Mouse (Mus musculus) left cerebral cortex, adult 18-20 months (tissue): Measurements from ENCODE around the gene Pde9a. TPM values are rescaled to one million over a fixed set of nuclear protein-coding genes. Genes with fewer than 3 reads are reported as not detected.

Experiments used
- DNase-seq, 2 experiments: peaks; one replicate each; pipeline ENCODE4 v3.0.0; 2021 to 2022; ENCODE audit warnings: low spot score in 2 of 2, mixed read lengths in 1 of 2
- total RNA-seq, 2 experiments: library from RNA; stranded (reverse); gene quantifications; 2 replicates each; pipeline ENCODE4 v1.2.3; 2021

The Pde9a gene
- total RNA-seq, 2 experiments from 2014 or later: 21.2 to 22.4 TPM

GRCm38 (mm10) chr17:31384968-31385627 is 912 bp upstream of the Pde9a start:
- no peak for DNase-seq

- DNase-seq: no peak
Observed at GRCm38 (mm10) chr17:31386766-31387275, 811 bp downstream of the Pde9a start.

GRCm38 (mm10) chr17:31389432-31390050 is 3.5 kb downstream of the Pde9a start:
- no peak for DNase-seq

DNA sequence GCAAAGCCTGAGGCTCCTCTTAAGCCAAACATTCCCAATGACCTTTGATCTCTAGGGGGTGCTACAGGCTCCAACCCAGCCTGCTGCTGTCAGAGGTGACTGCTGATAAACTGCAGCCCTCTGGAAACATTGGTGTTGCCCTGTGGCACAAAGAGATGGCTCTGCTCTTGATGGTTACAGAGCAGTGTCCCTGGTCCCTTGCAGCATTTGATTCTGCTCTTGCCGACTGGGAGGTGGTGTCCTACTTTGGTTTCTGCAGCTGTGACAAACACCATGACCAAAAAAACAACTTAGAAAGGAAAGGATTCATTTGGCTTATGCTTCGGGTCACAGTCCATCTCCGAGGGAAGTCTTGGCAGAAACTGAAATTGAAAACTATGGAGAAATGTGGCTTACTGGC is 5.5 kb downstream of the Pde9a start:
- no peak for DNase-seq

DNA sequence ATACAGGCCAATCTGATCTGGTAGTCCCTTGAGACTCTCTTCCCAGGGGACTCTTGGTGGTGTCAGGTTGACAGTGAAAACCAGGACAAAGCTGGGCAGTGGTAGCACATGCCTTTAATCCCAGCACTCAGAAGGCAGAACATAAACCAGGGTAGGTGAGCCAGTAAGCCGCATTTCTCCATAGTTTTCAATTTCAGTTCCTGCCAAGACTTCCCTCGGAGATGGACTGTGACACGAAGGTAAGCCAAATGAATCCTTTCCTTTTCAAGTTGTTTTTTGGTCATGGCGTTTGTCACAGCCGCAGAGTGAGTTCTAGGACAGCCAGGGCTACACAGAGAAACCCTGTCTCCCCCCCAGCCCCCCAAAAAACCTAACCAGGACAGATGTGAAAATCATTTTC is 6.0 kb downstream of the Pde9a start:
- DNase-seq: no peak

DNA sequence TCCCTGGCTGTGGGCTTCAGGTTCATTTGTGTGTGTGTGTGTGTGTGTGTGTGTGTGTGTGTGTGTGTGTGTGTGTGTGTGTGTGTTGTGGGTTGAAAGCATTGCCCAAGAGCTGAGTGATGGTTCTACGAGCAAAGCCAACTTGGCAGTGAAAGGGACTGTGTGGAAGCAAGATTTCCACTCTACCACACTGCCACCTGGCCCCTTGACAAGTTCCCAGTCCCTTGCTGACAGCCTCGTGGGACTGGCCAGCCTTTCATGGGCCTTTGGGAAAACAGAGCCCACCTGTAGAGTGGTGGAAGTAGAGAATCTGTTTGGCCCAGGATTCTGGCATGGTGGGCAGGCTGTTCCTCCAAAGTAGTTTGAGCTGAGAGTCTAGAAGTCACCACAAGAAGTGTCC is 7.8 kb downstream of the Pde9a start:
- no peak for DNase-seq

DNA sequence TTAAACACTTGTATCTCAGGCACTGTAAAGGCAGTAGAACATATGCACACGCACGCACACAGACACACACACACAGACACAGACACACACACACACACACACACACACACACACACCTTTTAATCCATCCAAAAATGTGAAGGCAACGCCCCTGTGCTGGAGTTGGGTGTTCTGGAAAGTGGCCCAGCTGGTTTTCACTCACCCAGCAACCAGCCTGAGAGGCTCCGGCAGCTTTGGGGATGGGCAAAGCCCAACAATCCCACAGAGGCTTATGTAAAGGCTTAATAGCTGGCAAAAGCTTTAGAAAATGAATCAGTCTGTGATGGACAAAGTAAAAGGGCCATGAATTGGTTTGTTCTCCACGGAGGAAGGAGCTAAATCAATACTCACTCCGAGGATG is 14.3 kb downstream of the Pde9a start:
- DNase-seq: peak in 1 of 2 experiments; percentile 13

DNA sequence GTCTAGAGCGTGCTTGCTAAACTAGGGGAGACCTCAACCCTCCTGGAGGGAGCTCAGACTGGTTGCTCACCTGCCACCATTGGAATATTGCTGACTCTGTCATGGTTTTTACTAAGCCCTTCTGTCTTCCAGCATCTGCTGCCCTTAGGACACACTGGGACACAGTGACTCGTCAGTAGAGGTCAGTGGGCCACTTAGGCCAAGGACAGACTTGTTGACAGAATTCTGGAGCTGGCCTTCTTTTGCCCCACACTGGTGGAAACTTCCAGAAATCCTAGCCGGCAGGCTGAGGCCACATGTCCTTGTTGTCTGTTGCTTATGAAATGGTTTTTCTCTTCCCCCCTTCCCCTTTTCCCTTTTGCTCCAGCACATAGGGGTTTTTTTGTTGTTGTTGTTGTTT is 15.2 kb downstream of the Pde9a start:
- no peak for DNase-seq

- DNase-seq: no peak
Observed at GRCm38 (mm10) chr17:31402713-31403112, 16.7 kb downstream of the Pde9a start.

- no peak for DNase-seq
Observed at GRCm38 (mm10) chr17:31405694-31406227, 19.8 kb downstream of the Pde9a start.

GRCm38 (mm10) chr17:31409741-31410350 is 23.8 kb downstream of the Pde9a start:
- no peak for DNase-seq

DNA sequence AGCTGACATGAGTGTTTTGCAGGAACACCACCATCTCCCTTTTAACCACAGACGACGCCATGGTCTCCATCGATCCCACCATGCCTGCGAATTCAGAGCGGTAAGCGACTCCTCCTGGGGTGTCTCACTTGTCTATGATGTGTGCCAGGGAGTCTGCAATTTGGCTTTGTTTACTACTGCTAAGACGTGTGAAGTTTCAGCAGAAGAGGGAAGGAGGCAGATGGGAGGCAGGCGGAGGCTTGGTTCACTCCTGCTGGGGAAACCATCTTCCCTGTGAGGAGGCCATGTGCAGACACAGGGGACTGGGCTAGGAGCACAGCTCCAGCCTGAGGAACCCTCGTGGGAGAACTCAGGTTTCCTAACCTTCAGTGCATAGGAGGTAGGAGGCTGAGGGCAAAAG is 29.2 kb downstream of the Pde9a start:
- DNase-seq: peak; percentile 45 to 51

- DNase-seq: peak; percentile 35
Observed at GRCm38 (mm10) chr17:31418804-31419597, 33.0 kb downstream of the Pde9a start.

- no peak for DNase-seq
Observed at GRCm38 (mm10) chr17:31419598-31419950, 33.6 kb downstream of the Pde9a start.

- no peak for DNase-seq
Observed at GRCm38 (mm10) chr17:31419995-31420394, 34.0 kb downstream of the Pde9a start.

DNA sequence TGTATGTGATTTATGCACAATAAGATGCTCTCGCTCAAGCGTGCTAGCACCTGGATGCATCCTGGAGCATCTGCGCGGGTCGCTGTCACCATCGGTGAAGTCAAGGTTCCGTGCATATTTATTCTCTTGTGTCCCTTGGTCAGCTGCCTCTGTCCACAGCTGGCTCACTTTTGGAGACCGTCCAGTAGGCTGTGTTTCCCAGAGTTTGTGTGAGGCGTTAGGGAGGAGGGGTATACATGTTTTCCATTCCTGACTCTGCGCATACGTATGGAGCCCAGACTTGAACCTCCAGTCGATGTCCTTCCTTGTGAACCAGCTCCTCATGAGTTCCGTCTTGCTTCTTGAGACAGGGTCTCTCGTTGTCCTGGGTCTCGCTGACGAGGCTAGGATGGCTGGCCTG is 34.6 kb downstream of the Pde9a start:
- DNase-seq: no peak

- DNase-seq: no peak
Observed at GRCm38 (mm10) chr17:31422381-31422780, 36.4 kb downstream of the Pde9a start.

- DNase-seq: no peak
Observed at GRCm38 (mm10) chr17:31423020-31423419, 37.0 kb downstream of the Pde9a start.

GRCm38 (mm10) chr17:31424358-31424757 is 38.3 kb downstream of the Pde9a start:
- no peak for DNase-seq

DNA sequence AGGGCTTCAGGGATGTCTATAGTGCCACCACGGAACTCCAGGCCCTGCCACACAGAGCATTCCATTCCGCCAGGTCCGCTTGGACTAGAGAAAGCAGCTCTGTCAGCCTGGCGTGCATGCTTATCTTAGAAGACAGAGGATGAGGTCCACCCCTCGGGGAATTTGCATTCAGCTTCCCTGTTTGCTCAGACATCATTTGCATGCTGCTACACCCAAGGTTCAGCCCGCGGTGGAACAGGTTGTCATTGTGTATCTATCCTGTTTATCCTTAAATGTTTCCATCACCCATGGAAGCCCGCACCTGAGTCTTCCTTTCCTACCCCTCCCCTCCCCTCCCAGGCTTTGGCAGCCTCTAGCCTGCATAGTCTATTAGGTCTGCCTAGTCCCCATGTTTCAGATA is 38.8 kb downstream of the Pde9a start:
- DNase-seq: no peak
